Mouse (Mus musculus) small intestine, adult 2 months (tissue): Measurements from ENCODE around the gene Rapgef5. TPM values are rescaled to one million over a fixed set of nuclear protein-coding genes. Genes with fewer than 3 reads are reported as not detected.

Experiments used
- H3K27ac ChIP-seq: fragments of 200-500 bp; 2 replicates; pipeline ENCODE4 v1.5.1; 2012; ENCODE audit warnings: low read depth, low read length, control low read depth, inconsistent platforms; ENCODE audit not compliant: insufficient read depth
- H3K27me3 ChIP-seq: fragments of 200-500 bp; 2 replicates; pipeline ENCODE4 v1.6.1; 2012; ENCODE audit warnings: mild to moderate bottlenecking, moderate library complexity, low read length, inconsistent platforms; ENCODE audit not compliant: control insufficient read depth, insufficient read depth
- H3K36me3 ChIP-seq: fragments of 200-500 bp; 2 replicates; pipeline ENCODE4 v1.6.1; 2012; ENCODE audit warnings: mild to moderate bottlenecking, low read length, control low read depth, inconsistent platforms; ENCODE audit not compliant: control insufficient read depth, insufficient read depth
- H3K4me1 ChIP-seq: fragments of 200-500 bp; 2 replicates; pipeline ENCODE4 v1.6.1; 2012; ENCODE audit warnings: low read length, inconsistent platforms, mixed read lengths; ENCODE audit not compliant: control insufficient read depth, insufficient read depth, insufficient read length
- H3K4me3 ChIP-seq: fragments of 200-500 bp; 2 replicates; pipeline ENCODE4 v1.5.1; 2012; ENCODE audit warnings: low read depth, mild to moderate bottlenecking, control low read depth, inconsistent platforms, low read length, moderate library complexity
- CTCF ChIP-seq: fragments of 200-500 bp; IDR thresholded peaks from 2 replicates; pipeline ENCODE4 v1.5.1; 2012; ENCODE audit warnings: low read depth, mild to moderate bottlenecking, control low read depth, inconsistent platforms, low read length, moderate library complexity, mixed read lengths; ENCODE audit not compliant: insufficient replicate concordance, insufficient read length; ENCODE audit errors: extremely low read depth
- POLR2A ChIP-seq: fragments of 200-500 bp; IDR thresholded peaks from 2 replicates; pipeline ENCODE4 v1.6.1; 2012; ENCODE audit warnings: low read depth, mild to moderate bottlenecking, control low read depth, inconsistent platforms, low read length, moderate library complexity
- WGBS: fragments of 180-500 bp; shearing (Covaris S2); methylation state at CpG from one replicate; pipeline ENCODE4 v1.1.7; 2018; 5-methylcytosine and 5-hydroxymethylcytosine counted together
- polyA plus RNA-seq: library from polyadenylated mRNA; depleted of rRNA; stranded (reverse); fragments of >200 nt; gene quantifications from 2 replicates; pipeline ENCODE4 v1.2.3, GENCODE M21; 2012

Gene Rapgef5
- polyA plus RNA-seq, 1 experiment: 4.7 TPM

- 58% methylated on average over 8 of the region's 8 CpGs for WGBS
- peaks cover 39% of the 10 kb centered on the region for H3K36me3 ChIP-seq
- TF ChIP-seq CTCF: no peak
- TF ChIP-seq POLR2A: no peak
- H3K27ac ChIP-seq: no peak overlapping the region
- no peaks in the 10 kb centered on the region for H3K4me1 ChIP-seq
- no peak overlapping the region for H3K4me3 ChIP-seq
- H3K27me3 ChIP-seq: no peaks in the 10 kb centered on the region
Measured at GRCm38 (mm10) chr12:117744580-117745483, 228.6 kb downstream of the Rapgef5 start.

DNA sequence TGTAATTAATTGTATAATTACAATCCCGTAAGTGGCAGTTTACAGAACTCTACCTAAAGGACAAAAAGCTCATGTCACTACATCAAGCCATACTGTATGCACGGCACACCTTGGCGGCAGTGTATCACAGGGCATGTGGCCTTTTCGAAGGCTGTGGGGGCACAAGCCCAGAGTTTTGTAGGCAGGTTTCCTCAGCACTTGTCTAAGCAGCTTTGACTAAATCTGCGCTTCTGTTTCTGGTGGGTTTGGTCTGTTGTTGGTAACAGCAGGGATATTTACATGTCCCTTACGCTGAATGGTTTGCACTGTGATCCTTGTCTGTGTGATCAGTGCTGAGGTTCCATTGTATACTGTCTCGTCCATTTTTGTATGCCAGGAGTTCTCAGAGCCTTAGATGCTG is 230.3 kb downstream of the Rapgef5 start:
- H3K4me3 ChIP-seq: no peak overlapping the region
- no peaks in the 10 kb centered on the region for H3K4me1 ChIP-seq
- 94% methylated on average over 7 of the region's 7 CpGs for WGBS
- TF ChIP-seq POLR2A (no peak), CTCF (no peak)
- H3K36me3 ChIP-seq: peaks cover 35% of the 10 kb centered on the region
- no peaks in the 10 kb centered on the region for H3K27me3 ChIP-seq
- no peak overlapping the region for H3K27ac ChIP-seq

DNA sequence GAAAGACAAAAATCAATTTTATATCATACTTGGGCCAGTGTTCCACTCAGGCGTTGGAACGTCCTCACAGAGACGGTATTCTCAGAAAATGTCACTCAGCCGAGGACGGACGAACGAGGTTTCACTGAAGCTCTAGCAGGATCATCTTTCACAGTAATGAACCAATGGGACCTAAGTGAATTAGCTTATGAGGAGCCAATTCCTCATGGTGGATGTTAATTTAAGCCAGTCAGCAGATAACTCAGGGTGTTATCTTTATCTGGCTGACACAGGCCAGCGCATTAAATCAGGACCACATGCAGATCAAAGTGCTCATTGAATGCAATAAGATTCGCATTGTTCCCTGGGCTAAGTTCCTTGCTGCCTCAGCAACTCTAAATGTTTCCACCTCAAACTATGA is 234.8 kb downstream of the Rapgef5 start:
- Histone ChIP-seq H3K4me1 (no peaks in the 10 kb centered on the region), H3K27ac (0 out of 2 replicates have a peak overlapping the region, but pooled peaks have one; percentile 23), H3K27me3 (no peaks in the 10 kb centered on the region), H3K36me3 (peaks cover 18% of the 10 kb centered on the region), H3K4me3 (no peak overlapping the region)
- 77% methylated on average over 9 of the region's 9 CpGs for WGBS
- TF ChIP-seq CTCF (no peak), POLR2A (no peak)

DNA sequence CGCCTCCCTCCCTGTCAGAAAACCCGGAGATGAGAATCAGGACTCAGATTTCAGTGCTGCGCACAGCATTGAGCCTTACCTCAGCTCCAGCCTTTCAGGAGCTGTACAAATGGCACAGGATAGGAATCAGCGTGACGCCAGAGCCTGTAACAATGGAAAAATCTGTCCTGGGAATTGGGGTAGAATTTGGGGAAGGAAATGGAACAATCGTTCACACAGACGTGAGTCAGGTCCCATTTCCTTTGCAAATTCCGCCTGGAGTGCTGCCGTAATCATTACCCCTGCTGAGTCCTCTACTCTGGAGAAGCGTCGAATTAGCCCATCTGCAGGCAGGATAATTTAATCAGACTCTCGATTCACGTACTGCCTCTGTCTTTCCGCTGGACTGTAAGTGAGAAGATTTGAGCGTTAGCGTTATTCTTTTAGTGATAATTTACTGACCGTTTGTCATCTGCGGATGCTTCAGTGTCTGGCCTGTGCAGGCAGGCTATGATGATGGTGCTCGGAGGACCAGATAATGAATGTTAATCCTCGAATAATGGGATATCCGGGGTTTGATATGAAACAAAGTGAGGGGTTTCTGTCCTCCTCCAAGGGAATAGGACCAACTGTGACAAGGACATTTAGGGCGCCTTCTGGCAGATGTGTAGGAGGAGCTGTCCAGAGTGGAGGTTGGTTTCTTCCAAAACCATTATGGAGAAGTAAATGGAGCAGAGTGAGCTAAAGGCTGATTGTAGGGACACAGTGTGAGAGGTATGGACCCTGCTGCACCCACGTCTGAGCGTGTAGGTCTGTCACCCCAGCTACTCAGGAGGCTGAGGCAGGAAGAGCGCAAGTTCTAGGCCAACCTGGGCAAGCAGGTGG is 235.5 kb downstream of the Rapgef5 start:
- H3K36me3 ChIP-seq: peaks cover 23% of the 10 kb centered on the region
- H3K27ac ChIP-seq: peak overlapping the region; percentile 23; the same call in 1 of the 2 replicates
- H3K4me3 ChIP-seq: no peak overlapping the region
- 82% methylated on average over 25 of the region's 25 CpGs for WGBS
- H3K27me3 ChIP-seq: no peaks in the 10 kb centered on the region
- no peaks in the 10 kb centered on the region for H3K4me1 ChIP-seq
- no peak for TF ChIP-seq CTCF
- TF ChIP-seq POLR2A: no peak

- TF ChIP-seq POLR2A (no peak), CTCF (no peak)
- H3K4me3 ChIP-seq: no peak overlapping the region
- no peaks in the 10 kb centered on the region for H3K27me3 ChIP-seq
- WGBS: 52% methylated on average over 7 of the region's 7 CpGs
- peaks cover 17% of the 10 kb centered on the region for H3K36me3 ChIP-seq
- H3K4me1 ChIP-seq: no peaks in the 10 kb centered on the region
- no peak overlapping the region for H3K27ac ChIP-seq
Measured at GRCm38 (mm10) chr12:117756010-117756409, 239.7 kb downstream of the Rapgef5 start.

- no peak overlapping the region for H3K4me3 ChIP-seq
- H3K36me3 ChIP-seq: peaks cover 17% of the 10 kb centered on the region
- H3K27ac ChIP-seq: no peak overlapping the region
- WGBS: 84% methylated on average over 5 of the region's 5 CpGs
- H3K27me3 ChIP-seq: no peaks in the 10 kb centered on the region
- peaks cover 6% of the 10 kb centered on the region; the same call in 1 of the 2 replicates for H3K4me1 ChIP-seq
- TF ChIP-seq CTCF (no peak), POLR2A (no peak)
Measured at GRCm38 (mm10) chr12:117760373-117760772, 244.1 kb downstream of the Rapgef5 start.

GRCm38 (mm10) chr12:117760846-117761245 is 244.6 kb downstream of the Rapgef5 start:
- TF ChIP-seq POLR2A (no peak), CTCF (no peak)

More at GRCm38 (mm10) chr12:117760846-117761245, 244.6 kb downstream of the Rapgef5 start:
- Histone ChIP-seq H3K27me3 (no peaks in the 10 kb centered on the region), H3K36me3 (peaks cover 14% of the 10 kb centered on the region), H3K4me1 (peaks cover 6% of the 10 kb centered on the region; the same call in 1 of the 2 replicates), H3K4me3 (no peak overlapping the region), H3K27ac (no peak overlapping the region)
